Mouse (Mus musculus): Measurements from ENCODE around the gene Hoxd11. TPM values are rescaled to one million over a fixed set of nuclear protein-coding genes. Genes with fewer than 3 reads are reported as not detected.

The Hoxd11 gene
- polyA plus RNA-seq (2014; fragmentation: Illumina TruSeq; extraction: RNeasy Lipid Tissue Mini Kit (QIAGEN cat#74804); ENCODE audit: insufficient read depth, low read depth, low replicate concordance): not detected

GRCm38 (mm10) chr2:74678891-74679595, at the start of gene Hoxd11:
Gene Hoxd11, plus strand, starts transcription at chr2:74679557.

GRCm38 (mm10) chr2:74659507-74660005, 19.8 kb upstream of the Hoxd11 start, which contains the start of gene Evx2:
Gene Evx2, minus strand, starts transcription at chr2:74659557.

GRCm38 (mm10) chr2:74667842-74668357, 11.5 kb upstream of the Hoxd11 start, which contains the start of gene Hoxd13:
Gene Hoxd13, plus strand, starts transcription at chr2:74668310.

GRCm38 (mm10) chr2:74674881-74675665, 4.3 kb upstream of the Hoxd11 start, which contains the start of gene Hoxd12:
Gene Hoxd12, plus strand, starts transcription at chr2:74675013.

GRCm38 (mm10) chr2:74691022-74691951, 11.9 kb downstream of the Hoxd11 start, which contains the start of gene Hoxd10:
Gene Hoxd10, plus strand, starts transcription at chr2:74691924.

GRCm38 (mm10) chr2:74697567-74698121, 18.3 kb downstream of the Hoxd11 start, which contains the start of gene Hoxd9:
Gene Hoxd9, plus strand, starts transcription at chr2:74697727.

GRCm38 (mm10) chr2:74704393-74704998, 25.1 kb downstream of the Hoxd11 start, which contains the start of gene Hoxd8:
Gene Hoxd8, plus strand, starts transcription at chr2:74704615.

GRCm38 (mm10) chr2:74711721-74712621, 32.6 kb downstream of the Hoxd11 start, which contains the start of the genes Hoxd3 and Hoxd4:
Gene Hoxd3, plus strand, starts transcription at chr2:74711927.
Gene Hoxd4, plus strand, starts transcription at chr2:74711929.

GRCm38 (mm10) chr2:74726551-74726950, 47.2 kb downstream of the Hoxd11 start, which contains the start of gene Gm28230:
Gene Gm28230, plus strand, starts transcription at chr2:74726728.

Other genes starting within 250 kb of the Hoxd11 start
- 4.3 TPM for gene Lnpk, start 100.1 kb upstream of the Hoxd11 start, polyA plus RNA-seq (2014; fragmentation: Illumina TruSeq; extraction: RNeasy Lipid Tissue Mini Kit (QIAGEN cat#74804); ENCODE audit: insufficient read depth, low read depth, low replicate concordance)
- not detected for gene Evx2, start 20.0 kb upstream of the Hoxd11 start, polyA plus RNA-seq (2014; fragmentation: Illumina TruSeq; extraction: RNeasy Lipid Tissue Mini Kit (QIAGEN cat#74804); ENCODE audit: insufficient read depth, low read depth, low replicate concordance)
- not detected for gene Hoxd13, start 11.2 kb upstream of the Hoxd11 start, polyA plus RNA-seq (2014; fragmentation: Illumina TruSeq; extraction: RNeasy Lipid Tissue Mini Kit (QIAGEN cat#74804); ENCODE audit: insufficient read depth, low read depth, low replicate concordance)
- not detected for gene Hoxd12, start 4.5 kb upstream of the Hoxd11 start, polyA plus RNA-seq (2014; fragmentation: Illumina TruSeq; extraction: RNeasy Lipid Tissue Mini Kit (QIAGEN cat#74804); ENCODE audit: insufficient read depth, low read depth, low replicate concordance)
- gene Hoxd10, start 12.4 kb downstream of the Hoxd11 start, polyA plus RNA-seq (2014; fragmentation: Illumina TruSeq; extraction: RNeasy Lipid Tissue Mini Kit (QIAGEN cat#74804); ENCODE audit: insufficient read depth, low read depth, low replicate concordance): not detected
- 0.21 TPM for gene Hoxd9, start 18.2 kb downstream of the Hoxd11 start, polyA plus RNA-seq (2014; fragmentation: Illumina TruSeq; extraction: RNeasy Lipid Tissue Mini Kit (QIAGEN cat#74804); ENCODE audit: insufficient read depth, low read depth, low replicate concordance)
- 0.48 TPM for gene Hoxd8, start 25.1 kb downstream of the Hoxd11 start, polyA plus RNA-seq (2014; fragmentation: Illumina TruSeq; extraction: RNeasy Lipid Tissue Mini Kit (QIAGEN cat#74804); ENCODE audit: insufficient read depth, low read depth, low replicate concordance)
- not detected for gene Hoxd3, start 32.4 kb downstream of the Hoxd11 start, polyA plus RNA-seq (2014; fragmentation: Illumina TruSeq; extraction: RNeasy Lipid Tissue Mini Kit (QIAGEN cat#74804); ENCODE audit: insufficient read depth, low read depth, low replicate concordance)
- gene Hoxd4, start 32.4 kb downstream of the Hoxd11 start, polyA plus RNA-seq (2014; fragmentation: Illumina TruSeq; extraction: RNeasy Lipid Tissue Mini Kit (QIAGEN cat#74804); ENCODE audit: insufficient read depth, low read depth, low replicate concordance): 0.17 TPM
- not detected for gene Gm28230, start 47.2 kb downstream of the Hoxd11 start, polyA plus RNA-seq (2014; fragmentation: Illumina TruSeq; extraction: RNeasy Lipid Tissue Mini Kit (QIAGEN cat#74804); ENCODE audit: insufficient read depth, low read depth, low replicate concordance)
- not detected for gene Hoxd1, start 83.4 kb downstream of the Hoxd11 start, polyA plus RNA-seq (2014; fragmentation: Illumina TruSeq; extraction: RNeasy Lipid Tissue Mini Kit (QIAGEN cat#74804); ENCODE audit: insufficient read depth, low read depth, low replicate concordance)
- 33.6 TPM for gene Mtx2, start 146.2 kb downstream of the Hoxd11 start, polyA plus RNA-seq (2014; fragmentation: Illumina TruSeq; extraction: RNeasy Lipid Tissue Mini Kit (QIAGEN cat#74804); ENCODE audit: insufficient read depth, low read depth, low replicate concordance)

Data from lung, adult 10 weeks (tissue).